Mouse (Mus musculus): ENCODE measurements around the gene Chn2. TPM values are rescaled to one million over a fixed set of nuclear protein-coding genes. Genes with fewer than 3 reads are reported as not detected.

The Chn2 gene
- polyA plus RNA-seq, 1 experiment from 2014 or later = 23.5 TPM

DNA sequence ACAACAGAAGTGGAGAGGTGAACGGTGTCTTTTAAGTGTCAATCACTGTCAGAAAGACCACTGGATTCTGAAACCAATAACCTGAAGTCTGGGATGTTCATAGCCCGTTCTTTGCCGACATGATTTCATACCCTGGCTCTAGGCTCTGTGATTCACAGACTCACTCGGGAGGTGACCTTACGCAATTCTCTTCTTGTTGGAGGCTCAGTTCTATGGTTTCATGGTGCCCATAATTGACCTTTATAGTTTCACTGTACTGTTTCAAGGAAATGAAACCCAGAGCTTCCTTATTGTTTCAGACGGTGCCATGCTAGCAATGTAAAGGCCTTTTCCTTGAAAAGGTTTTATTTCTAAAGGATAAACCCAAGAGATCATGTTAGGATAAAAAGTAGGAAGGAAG lies 9.4 kb downstream of the Chn2 start:
- Histone ChIP-seq H3K4me3 (ENCODE audit: low read depth, low read length) (no peak overlapping the region), H3K27me3 (ENCODE audit: control insufficient read depth, insufficient read depth, low read length) (no peaks in the 10 kb centered on the region), H3K9me3 (ENCODE audit: control insufficient read depth, low read length) (no peaks in the 10 kb centered on the region), H3K27ac (ENCODE audit: low read depth, low read length) (no peak overlapping the region), H3K36me3 (ENCODE audit: control insufficient read depth, insufficient read depth, low read length) (no peaks in the 10 kb centered on the region), H3K4me1 (ENCODE audit: control insufficient read depth, insufficient read depth, low read length) (no peaks in the 10 kb centered on the region), H3K9ac (replicated peaks; ENCODE audit: low read depth, low read length) (no peak overlapping the region), H3K4me2 (ENCODE audit: low read depth, low read length) (no peak overlapping the region)
- WGBS = 88% methylated on average over 6 of the region's 6 CpGs
- no peak for ATAC-seq (ENCODE audit: low read depth)

DNA sequence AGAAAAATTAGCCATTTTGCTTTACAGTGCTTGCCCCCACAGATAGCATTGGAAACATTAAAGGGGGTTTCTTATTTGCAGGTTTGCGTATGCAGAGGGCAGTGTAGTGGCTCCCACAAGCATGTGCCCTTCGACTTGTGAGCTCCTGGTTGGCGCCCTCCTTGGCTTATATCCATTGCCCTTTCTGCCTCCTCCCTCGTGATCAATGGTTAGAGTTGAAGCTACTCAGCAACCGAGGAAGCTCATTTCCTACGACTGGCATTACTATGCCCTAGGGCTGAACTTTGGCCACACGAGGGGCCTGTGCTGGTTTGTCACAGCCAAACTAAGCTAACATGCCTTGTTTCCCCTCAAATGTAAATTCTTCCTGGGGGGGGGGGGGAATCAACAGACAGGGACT lies 11.8 kb downstream of the Chn2 start:
- H3K36me3 ChIP-seq (ENCODE audit: control insufficient read depth, insufficient read depth, low read length) = no peaks in the 10 kb centered on the region
- no peak overlapping the region for H3K4me2 ChIP-seq (ENCODE audit: low read depth, low read length)
- no peaks in the 10 kb centered on the region for H3K9me3 ChIP-seq (ENCODE audit: control insufficient read depth, low read length)
- no peaks in the 10 kb centered on the region for H3K27me3 ChIP-seq (ENCODE audit: control insufficient read depth, insufficient read depth, low read length)
- no peaks in the 10 kb centered on the region for H3K4me1 ChIP-seq (ENCODE audit: control insufficient read depth, insufficient read depth, low read length)
- H3K9ac ChIP-seq (replicated peaks; ENCODE audit: low read depth, low read length) = no peak overlapping the region
- WGBS = 53% methylated on average over 7 of the region's 7 CpGs
- no peak for ATAC-seq (ENCODE audit: low read depth)
- H3K27ac ChIP-seq (ENCODE audit: low read depth, low read length) = no peak overlapping the region
- no peak overlapping the region for H3K4me3 ChIP-seq (ENCODE audit: low read depth, low read length)

DNA sequence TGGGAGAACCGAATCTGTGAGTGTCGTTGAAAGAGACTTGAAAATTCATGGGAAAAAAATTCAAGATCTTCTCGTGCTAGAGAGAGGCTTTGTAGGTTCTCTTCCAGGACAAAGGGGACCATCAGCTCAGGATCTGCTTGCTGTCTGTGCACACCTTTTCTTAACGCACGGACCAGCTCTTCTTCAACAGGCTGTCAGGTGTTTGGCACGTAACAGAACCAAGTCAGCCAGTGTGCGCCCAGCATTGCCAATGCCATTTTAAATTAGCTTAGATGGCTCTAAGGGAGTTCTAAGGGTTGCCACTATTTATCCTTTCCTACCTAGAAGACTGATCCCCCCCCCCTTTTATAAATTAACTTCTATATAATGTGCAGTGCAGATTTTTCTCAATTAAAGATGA lies 12.8 kb downstream of the Chn2 start:
- Histone ChIP-seq H3K36me3 (ENCODE audit: control insufficient read depth, insufficient read depth, low read length) (no peaks in the 10 kb centered on the region), H3K9ac (replicated peaks; ENCODE audit: low read depth, low read length) (no peak overlapping the region), H3K4me2 (ENCODE audit: low read depth, low read length) (no peak overlapping the region), H3K27me3 (ENCODE audit: control insufficient read depth, insufficient read depth, low read length) (no peaks in the 10 kb centered on the region), H3K4me3 (ENCODE audit: low read depth, low read length) (no peak overlapping the region), H3K4me1 (ENCODE audit: control insufficient read depth, insufficient read depth, low read length) (no peaks in the 10 kb centered on the region), H3K27ac (ENCODE audit: low read depth, low read length) (no peak overlapping the region), H3K9me3 (ENCODE audit: control insufficient read depth, low read length) (no peaks in the 10 kb centered on the region)
- ATAC-seq (ENCODE audit: low read depth) = no peak
- WGBS = 94% methylated on average over 7 of the region's 7 CpGs

DNA sequence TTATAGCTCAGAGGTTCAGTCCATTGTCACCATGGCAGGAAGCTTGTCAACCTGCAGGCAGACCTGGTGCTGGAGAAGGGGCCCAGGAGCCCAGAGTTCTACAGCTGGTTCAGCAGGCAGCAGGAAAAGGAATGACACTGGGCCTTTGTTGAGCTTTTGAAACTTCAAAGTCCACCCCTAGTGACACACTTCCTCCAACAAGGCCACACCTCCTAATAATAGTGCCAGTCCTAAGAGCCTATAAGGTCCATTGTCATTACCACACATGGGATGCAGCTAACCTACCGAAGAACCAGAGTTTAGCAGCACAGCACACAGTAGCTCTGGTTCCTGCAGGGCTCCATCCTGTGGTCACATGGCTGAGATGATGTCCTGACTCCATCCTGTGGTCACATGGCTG lies 13.3 kb downstream of the Chn2 start:
- no peaks in the 10 kb centered on the region for H3K27me3 ChIP-seq (ENCODE audit: control insufficient read depth, insufficient read depth, low read length)
- no peak for ATAC-seq (ENCODE audit: low read depth)
- WGBS = 78% methylated on average over 1 of the region's 1 CpGs

DNA sequence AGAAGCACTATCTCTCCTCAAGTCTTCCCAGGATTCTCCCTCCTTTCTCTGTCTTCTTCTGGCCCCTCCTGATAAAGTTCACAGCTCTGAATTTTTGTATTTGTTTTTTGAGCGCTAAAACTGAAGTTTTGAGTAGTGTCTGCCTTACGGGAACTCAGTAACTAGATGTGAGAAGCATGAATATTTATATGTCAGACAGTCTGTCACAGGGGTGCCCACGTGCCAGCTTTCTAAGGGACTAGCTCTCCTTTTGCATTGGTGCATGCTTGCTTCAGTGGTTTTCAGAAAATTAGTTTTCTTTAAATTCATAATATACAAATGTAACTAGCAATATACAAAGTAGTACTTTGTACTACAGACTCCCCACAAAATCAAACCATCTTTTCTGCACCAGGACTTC lies 14.0 kb downstream of the Chn2 start:
- H3K36me3 ChIP-seq (ENCODE audit: control insufficient read depth, insufficient read depth, low read length) = no peaks in the 10 kb centered on the region
- WGBS = 75% methylated on average over 3 of the region's 3 CpGs
- H3K4me2 ChIP-seq (ENCODE audit: low read depth, low read length) = no peak overlapping the region
- no peak overlapping the region for H3K27ac ChIP-seq (ENCODE audit: low read depth, low read length)
- H3K9ac ChIP-seq (replicated peaks; ENCODE audit: low read depth, low read length) = no peak overlapping the region
- no peaks in the 10 kb centered on the region for H3K9me3 ChIP-seq (ENCODE audit: control insufficient read depth, low read length)
- H3K27me3 ChIP-seq (ENCODE audit: control insufficient read depth, insufficient read depth, low read length) = no peaks in the 10 kb centered on the region
- no peak for ATAC-seq (ENCODE audit: low read depth)
- no peaks in the 10 kb centered on the region for H3K4me1 ChIP-seq (ENCODE audit: control insufficient read depth, insufficient read depth, low read length)
- H3K4me3 ChIP-seq (ENCODE audit: low read depth, low read length) = no peak overlapping the region

More for the DNA sequence above, 13.3 kb downstream of the Chn2 start:
- no peak overlapping the region for H3K27ac ChIP-seq (ENCODE audit: low read depth, low read length)
- H3K4me2 ChIP-seq (ENCODE audit: low read depth, low read length) = no peak overlapping the region
- no peak overlapping the region for H3K9ac ChIP-seq (replicated peaks; ENCODE audit: low read depth, low read length)
- H3K36me3 ChIP-seq (ENCODE audit: control insufficient read depth, insufficient read depth, low read length) = no peaks in the 10 kb centered on the region
- H3K4me1 ChIP-seq (ENCODE audit: control insufficient read depth, insufficient read depth, low read length) = no peaks in the 10 kb centered on the region
- no peak overlapping the region for H3K4me3 ChIP-seq (ENCODE audit: low read depth, low read length)
- H3K9me3 ChIP-seq (ENCODE audit: control insufficient read depth, low read length) = no peaks in the 10 kb centered on the region

DNA sequence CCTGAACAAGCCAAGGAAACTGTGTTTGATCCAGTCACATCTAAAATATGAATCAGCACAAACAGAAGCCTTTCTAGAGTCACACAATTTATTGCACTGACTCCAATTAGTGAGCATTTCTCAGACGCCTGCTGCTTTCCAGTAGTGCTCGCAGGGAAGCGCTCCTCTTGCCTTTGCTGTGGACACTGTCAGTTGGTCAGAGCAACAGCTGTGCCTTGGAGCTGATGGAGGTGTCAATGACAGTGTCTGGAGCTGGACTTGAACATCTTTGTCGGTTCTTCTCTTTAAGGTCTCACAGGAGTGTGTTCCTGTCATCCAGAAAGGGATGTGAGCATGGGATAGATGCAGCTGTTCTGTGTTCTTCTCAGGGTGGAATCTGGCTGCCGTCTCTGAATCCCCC lies 16.0 kb downstream of the Chn2 start:
- 64% methylated on average over 5 of the region's 5 CpGs for WGBS
- Histone ChIP-seq H3K27me3 (ENCODE audit: control insufficient read depth, insufficient read depth, low read length) (no peaks in the 10 kb centered on the region), H3K4me1 (ENCODE audit: control insufficient read depth, insufficient read depth, low read length) (no peaks in the 10 kb centered on the region), H3K4me2 (ENCODE audit: low read depth, low read length) (no peak overlapping the region), H3K9ac (replicated peaks; ENCODE audit: low read depth, low read length) (no peak overlapping the region), H3K36me3 (ENCODE audit: control insufficient read depth, insufficient read depth, low read length) (no peaks in the 10 kb centered on the region), H3K27ac (ENCODE audit: low read depth, low read length) (no peak overlapping the region), H3K9me3 (ENCODE audit: control insufficient read depth, low read length) (no peaks in the 10 kb centered on the region), H3K4me3 (ENCODE audit: low read depth, low read length) (no peak overlapping the region)
- no peak for ATAC-seq (ENCODE audit: low read depth)

DNA sequence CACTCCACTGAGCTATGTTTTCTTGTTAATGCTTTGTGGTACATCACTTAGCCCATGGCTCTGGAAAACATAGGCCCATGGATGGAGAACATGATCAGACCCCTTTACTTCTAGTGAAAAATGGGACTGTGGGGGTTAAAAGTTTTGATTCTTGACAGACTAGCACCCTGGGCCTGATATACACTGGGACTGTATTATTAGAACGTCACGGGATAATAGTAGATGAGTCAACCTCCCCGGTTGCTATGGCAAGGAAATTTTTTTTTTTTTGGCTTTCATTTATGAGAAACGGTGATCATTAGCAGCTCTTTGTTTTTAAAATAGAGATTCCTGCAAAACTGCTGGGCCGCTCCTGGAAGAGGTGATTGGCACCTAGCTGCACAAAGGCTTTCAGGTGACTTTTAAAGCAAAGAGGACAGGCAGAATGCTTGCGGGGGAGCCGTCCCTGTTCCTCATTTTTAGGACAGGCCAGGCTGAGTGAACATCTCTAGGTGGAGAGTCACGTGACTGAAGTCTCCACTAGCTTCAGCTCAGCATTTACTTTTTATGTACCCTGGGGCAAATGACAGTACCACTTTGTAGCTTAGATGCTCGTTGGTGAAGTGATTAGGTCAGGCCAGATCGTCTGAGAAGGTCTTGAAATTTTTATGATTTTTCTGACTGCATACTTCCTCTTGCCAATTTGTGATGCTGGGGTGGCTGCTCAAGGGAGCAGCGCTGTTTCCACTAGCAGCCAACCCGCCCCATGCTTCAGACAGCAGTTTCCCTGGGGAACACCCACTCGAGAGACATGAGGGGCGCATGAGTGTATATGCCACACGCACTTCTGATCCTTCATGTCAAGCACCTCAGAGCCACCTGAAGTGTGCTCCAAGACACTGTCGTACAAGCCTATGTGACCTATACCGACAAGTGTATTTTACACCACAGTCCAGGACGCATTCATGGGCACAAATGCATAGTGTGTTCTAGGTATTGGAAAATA lies 17.5 kb downstream of the Chn2 start:
- H3K4me3 ChIP-seq (ENCODE audit: low read depth, low read length) = no peak overlapping the region
- no peak for ATAC-seq (ENCODE audit: low read depth)
- no peaks in the 10 kb centered on the region; the same call in 1 of the 2 replicates for H3K4me1 ChIP-seq (ENCODE audit: control insufficient read depth, insufficient read depth, low read length)
- no peaks in the 10 kb centered on the region for H3K9me3 ChIP-seq (ENCODE audit: control insufficient read depth, low read length)
- 79% methylated on average over 18 of the region's 18 CpGs for WGBS
- H3K4me2 ChIP-seq (ENCODE audit: low read depth, low read length) = no peak overlapping the region
- H3K36me3 ChIP-seq (ENCODE audit: control insufficient read depth, insufficient read depth, low read length) = no peaks in the 10 kb centered on the region
- no peak overlapping the region for H3K27ac ChIP-seq (ENCODE audit: low read depth, low read length)
- H3K27me3 ChIP-seq (ENCODE audit: control insufficient read depth, insufficient read depth, low read length) = no peaks in the 10 kb centered on the region
- H3K9ac ChIP-seq (replicated peaks; ENCODE audit: low read depth, low read length) = no peak overlapping the region

DNA sequence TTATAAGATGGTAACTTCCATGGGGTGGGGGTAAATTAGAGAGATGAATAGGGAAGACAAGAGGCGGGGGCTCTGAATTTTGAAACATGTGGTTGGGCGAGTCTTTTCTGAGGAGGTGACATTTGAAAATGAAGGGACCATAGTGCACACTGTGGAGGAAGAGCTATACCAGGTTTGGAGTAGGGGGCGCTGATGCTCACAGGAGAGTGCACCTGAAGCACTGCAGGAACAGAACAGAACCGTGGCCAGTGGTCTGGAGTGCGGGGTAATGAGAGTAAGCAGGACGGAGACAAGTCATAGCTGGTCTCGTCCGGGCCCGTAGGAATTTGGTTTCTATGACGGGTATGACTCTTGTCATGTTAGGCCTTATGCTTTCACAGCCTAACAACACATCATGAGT lies 18.3 kb downstream of the Chn2 start:
- Histone ChIP-seq H3K4me2 (ENCODE audit: low read depth, low read length) (no peak overlapping the region), H3K27ac (ENCODE audit: low read depth, low read length) (no peak overlapping the region), H3K9me3 (ENCODE audit: control insufficient read depth, low read length) (no peaks in the 10 kb centered on the region), H3K9ac (replicated peaks; ENCODE audit: low read depth, low read length) (no peak overlapping the region), H3K36me3 (ENCODE audit: control insufficient read depth, insufficient read depth, low read length) (no peaks in the 10 kb centered on the region), H3K27me3 (ENCODE audit: control insufficient read depth, insufficient read depth, low read length) (no peaks in the 10 kb centered on the region), H3K4me1 (ENCODE audit: control insufficient read depth, insufficient read depth, low read length) (no peaks in the 10 kb centered on the region; the same call in 1 of the 2 replicates), H3K4me3 (ENCODE audit: low read depth, low read length) (no peak overlapping the region)
- WGBS = 86% methylated on average over 10 of the region's 10 CpGs
- no peak for ATAC-seq (ENCODE audit: low read depth)

DNA sequence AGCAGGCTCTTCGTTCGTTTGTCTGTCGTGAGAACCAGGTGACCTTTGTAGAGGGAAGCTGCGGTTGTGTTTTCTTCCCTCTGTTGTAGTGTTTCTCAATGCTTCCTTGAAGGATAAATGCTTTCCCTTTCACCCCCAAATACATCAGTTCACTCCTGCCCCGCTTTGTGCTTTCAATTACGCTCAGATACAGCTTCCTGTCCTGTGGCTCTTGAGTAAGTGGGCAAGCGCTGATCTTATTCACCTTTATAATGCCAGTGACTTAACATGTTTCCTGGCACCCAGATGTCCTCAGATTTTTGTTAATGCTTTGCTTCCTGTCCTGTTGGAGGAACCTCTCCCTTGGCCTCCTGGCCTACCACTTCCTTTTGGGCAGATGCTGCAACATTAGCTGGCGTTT lies 19.5 kb downstream of the Chn2 start:
- no peaks in the 10 kb centered on the region for H3K9me3 ChIP-seq (ENCODE audit: control insufficient read depth, low read length)
- WGBS = 77% methylated on average over 8 of the region's 8 CpGs
- no peak for ATAC-seq (ENCODE audit: low read depth)
- H3K27me3 ChIP-seq (ENCODE audit: control insufficient read depth, insufficient read depth, low read length) = no peaks in the 10 kb centered on the region
- H3K4me3 ChIP-seq (ENCODE audit: low read depth, low read length) = no peak overlapping the region
- no peaks in the 10 kb centered on the region; the same call in 1 of the 2 replicates for H3K4me1 ChIP-seq (ENCODE audit: control insufficient read depth, insufficient read depth, low read length)
- H3K9ac ChIP-seq (replicated peaks; ENCODE audit: low read depth, low read length) = no peak overlapping the region
- H3K4me2 ChIP-seq (ENCODE audit: low read depth, low read length) = no peak overlapping the region
- H3K36me3 ChIP-seq (ENCODE audit: control insufficient read depth, insufficient read depth, low read length) = no peaks in the 10 kb centered on the region
- H3K27ac ChIP-seq (ENCODE audit: low read depth, low read length) = no peak overlapping the region

Data from neural tube, embryonic 14.5 days (tissue).